Mouse (Mus musculus) kidney, postnatal 4 days (tissue): ENCODE measurements at regions not wholly inside any gene's neighbourhood (a gene's known extent, or its start where the extent isn't known, plus 50 kb on each side); places are given as distances from the start of the nearest gene placed in this dataset.
"Not testable (repeated sequence)": the region's sequence is repeated elsewhere in the genome, so short reads cannot be mapped to it uniquely, and the experiment has no call there.

Source experiments
- DNase-seq, 2 experiments: peaks; one replicate each; pipeline ENCODE4 v3.0.0; 2021; ENCODE audit warnings: mixed read lengths in 2 of 2

DNA sequence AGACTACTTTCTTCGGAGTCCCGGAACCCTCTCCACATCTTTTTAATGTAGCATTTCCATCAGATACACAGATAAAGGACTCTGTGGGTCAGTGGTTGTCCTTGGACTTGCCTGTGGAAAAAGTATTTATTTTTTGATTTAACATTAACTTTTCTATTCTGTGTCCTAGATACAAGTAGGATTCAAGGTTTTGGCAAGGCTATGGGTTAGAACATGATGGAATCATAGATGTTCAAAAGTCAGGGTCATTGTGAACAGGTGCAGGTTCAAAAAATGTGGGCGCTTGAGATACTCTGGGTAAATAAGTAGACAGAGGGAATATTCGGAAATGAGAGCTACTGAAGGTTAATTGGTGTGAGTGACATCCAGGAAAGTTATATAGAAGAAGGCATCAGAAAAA lies 347.7 kb downstream of the Cypt12 start:
- no peak for DNase-seq

DNA sequence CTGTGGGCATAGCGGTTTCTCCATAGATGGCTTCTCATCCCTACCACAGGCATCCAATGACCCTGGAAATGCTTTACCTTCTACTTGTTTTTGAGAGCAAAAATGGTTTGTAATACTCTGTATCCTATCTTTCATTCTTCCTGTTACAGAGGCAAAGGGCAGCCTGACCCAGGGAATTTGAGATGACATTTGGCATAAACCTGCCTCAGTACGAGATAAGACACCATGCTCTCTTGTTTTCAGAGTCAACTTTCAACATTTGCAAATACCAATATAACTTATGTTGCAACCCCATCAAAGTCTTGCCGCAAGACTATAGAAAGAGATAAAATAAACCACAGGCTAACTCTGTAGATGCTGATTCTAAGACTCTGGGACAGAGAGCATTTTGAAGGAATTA lies 350.5 kb downstream of the Cypt12 start:
- DNase-seq: no peak

DNA sequence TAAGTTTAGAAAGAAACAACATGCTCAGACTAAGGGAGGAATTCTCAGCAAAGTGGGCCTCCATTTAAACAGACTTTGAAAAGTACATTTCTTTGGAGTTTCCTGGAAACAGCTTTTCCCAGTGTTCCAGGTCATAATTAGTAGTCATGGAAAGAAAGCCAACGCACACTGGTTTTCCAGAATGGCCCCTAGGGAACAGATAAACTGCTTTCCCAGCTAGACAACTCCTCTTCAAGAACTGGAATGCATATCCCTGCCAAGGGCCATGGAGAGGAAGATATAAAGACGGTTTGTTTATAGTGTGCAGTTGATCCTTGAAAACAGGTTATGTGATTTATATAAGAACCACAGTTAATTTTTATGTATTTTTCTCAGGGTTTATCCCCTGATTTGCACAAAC lies 351.3 kb downstream of the Cypt12 start:
- DNase-seq: peak in 1 of 2 experiments; percentile 8

DNA sequence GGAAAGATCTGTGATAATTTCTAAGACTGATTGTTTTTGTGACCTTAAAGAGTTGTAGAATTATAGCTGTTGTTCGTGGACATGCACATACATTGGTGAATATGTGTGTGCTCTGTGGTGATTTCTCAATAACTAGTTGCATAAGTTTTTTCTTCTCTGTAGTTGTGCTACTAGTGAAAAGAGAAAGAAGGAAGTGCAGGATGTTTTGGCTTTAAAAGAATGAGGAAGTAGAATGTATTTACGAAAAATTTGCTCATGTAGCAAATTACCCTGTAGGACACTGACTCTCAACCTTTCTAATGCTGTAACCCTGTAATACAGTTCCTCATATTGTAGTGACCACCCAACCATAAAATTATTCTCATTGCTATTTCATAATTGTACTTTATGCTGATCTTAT lies 371.2 kb downstream of the Cypt12 start:
- DNase-seq: no peak

DNA sequence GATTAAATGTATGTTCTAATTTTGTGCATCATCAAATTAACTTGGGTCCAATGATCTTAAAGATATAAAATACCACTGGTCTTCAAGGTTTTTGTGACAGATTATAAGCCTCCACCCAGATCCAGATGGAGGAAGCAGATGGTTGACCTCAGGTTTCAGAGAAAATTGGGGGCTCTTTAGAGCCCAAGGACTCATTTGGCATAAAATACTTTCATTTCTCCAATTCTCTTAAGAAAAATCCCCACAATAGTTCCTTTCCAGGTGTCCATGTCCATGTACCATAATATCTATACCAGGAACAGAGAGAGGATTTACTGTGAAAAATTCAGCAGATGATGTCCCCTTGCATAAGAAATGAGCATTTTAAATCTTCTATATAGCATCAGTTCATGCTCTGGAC lies 385.0 kb downstream of the Cypt12 start:
- no peak for DNase-seq

DNA sequence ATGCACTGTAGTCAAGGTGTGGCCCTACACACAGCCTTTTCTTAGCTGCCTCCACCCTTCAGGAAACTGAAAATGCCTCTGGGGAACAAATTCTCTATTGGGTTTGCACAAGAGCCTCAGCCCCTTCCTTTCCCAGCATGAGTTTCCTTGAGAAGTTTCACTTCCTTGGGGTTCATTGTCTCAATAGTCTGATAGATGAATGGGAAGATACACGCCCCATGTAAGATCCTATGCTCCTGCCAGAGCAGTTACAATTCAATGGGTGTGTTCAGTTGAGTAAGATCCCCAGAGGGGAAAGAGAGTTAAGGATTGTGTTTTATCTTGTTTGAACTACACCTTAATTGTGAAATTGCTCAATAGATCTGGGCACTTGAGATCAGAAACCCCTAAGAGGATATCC lies 391.0 kb downstream of the Cypt12 start:
- DNase-seq: no peak

DNA sequence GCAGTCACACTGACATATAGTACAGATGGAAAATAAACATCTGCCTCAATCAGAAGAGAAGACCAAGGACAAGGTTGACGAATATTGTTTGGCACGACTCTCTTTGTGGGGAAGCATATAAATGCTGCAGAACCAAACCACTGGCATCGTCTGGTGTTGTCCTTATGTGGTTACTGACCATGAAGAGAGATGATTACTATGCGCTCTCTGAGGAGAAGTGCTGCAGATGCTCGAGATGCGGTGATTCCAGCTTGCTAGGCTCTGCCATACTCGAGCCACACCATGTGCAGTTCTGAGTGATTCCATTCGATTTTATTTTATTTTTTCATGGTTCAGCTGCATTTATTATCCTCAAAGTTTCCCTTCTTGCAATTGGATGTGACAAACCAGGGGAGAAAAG lies 393.5 kb downstream of the Cypt12 start:
- DNase-seq: no peak

DNA sequence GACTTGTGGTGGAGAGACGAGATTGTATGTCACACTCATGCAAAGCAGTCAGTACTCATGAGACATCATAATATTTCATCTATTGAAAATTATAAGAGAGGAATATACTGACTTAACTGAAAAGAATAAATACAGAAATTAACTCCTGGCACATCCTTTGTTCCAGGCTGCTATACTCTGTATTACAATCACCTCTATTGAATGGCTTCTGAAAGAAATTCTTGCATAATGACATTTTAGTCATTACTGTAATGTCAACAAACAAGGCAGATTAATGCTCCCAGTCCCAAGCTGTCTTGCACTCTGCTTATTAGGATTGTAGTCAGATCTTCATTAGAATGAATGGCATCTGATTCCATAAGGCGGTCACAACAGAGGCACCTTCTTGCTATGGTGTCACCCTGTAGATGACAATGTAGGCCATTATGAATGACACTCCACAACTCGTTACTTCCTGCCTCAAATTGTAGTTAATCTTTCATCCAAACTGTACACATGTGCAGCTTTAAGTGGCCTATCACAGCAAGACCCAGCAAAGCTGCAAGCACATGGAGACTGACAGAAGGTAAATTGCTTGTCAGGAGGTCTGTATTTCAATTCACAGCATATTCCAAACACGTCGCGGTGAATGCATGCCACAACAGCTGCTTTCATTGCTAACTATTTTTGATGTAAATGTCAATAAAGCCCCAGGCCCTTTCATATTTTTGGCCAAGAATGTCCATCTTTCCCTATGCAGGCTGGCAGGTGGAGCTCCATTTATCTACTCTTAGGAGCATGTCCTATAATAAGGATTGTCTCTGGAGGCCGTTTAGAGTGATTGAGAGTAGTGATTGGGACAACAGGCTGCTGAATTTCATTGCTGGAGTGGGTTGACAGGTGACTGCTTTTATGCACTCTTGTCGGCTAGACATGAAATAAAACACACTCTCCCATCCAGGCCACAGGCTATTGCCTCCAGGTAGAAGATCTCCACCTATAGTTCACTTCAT lies 430.1 kb downstream of the Cypt12 start:
- no peak for DNase-seq

DNA sequence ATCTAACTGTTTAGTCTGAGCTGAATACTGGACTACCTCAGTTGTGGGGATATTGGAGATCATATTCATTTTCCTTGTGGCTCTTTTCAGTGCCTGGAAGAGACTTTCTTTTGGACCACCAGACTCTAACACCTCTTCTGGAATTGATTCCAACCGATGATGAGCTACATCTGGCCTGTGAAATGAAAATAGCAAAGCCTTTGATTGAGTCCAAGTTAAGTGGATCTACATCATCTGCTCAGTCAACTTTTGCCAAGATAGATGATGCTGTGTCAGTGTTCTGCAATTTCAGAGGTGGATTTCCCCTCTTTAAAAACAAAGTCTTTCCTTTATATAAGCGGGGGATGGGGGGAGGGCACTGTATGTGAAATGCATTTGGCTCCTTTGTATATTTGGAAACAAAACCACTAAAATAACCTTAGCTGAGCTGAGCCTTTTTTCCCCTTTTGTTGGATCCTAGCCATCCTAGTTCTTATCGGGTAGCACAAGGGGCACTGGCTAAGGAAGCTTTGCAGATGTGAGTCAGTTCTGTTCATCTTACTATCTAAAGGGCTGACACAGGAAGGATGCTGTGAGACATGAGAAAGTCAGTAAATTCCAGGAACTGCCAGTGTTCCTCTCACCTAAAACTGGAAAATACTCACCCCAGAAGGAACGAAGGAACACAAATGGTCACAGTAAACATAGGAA lies 473.8 kb downstream of the Cypt12 start:
- peak in 1 of 2 experiments; percentile 0 for DNase-seq

DNA sequence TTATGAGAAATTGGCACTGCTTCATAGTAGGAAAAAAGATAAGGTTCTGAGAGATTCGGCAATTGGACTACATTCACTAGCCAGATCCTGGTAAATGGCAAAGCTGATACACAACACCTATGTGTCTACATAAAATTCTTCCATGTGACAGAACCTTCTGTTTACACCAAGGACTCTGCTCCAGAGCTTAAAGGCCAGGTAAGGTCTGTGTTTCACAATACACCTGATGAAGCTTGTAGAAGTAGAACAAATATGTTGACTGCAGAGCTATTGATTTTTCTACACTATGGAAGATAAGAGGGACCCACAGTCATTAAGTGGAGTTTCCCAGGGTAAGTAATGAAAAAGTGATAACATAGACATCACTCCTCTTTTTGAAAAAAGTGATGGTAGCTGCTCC lies 480.7 kb downstream of the Cypt12 start:
- DNase-seq: no peak

DNA sequence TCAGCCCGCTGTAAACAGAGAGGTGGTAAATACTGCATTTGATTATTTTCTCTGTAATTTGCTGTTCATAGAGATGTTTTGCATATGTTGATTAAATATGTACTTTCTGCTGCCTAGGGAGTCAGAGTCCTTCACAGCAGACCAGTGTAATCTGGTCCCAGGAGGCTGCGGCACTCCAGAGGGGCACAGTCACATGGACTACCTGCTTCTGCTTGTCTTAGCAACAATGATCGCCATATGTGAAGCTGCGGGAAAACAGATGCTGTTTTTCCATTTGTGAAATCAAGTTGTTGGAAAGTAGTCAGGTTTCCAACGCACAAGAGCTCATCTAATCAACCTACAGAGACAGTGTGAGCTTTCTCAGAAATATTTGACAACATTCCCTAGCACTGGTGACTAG lies 490.6 kb downstream of the Cypt12 start:
- no peak for DNase-seq

DNA sequence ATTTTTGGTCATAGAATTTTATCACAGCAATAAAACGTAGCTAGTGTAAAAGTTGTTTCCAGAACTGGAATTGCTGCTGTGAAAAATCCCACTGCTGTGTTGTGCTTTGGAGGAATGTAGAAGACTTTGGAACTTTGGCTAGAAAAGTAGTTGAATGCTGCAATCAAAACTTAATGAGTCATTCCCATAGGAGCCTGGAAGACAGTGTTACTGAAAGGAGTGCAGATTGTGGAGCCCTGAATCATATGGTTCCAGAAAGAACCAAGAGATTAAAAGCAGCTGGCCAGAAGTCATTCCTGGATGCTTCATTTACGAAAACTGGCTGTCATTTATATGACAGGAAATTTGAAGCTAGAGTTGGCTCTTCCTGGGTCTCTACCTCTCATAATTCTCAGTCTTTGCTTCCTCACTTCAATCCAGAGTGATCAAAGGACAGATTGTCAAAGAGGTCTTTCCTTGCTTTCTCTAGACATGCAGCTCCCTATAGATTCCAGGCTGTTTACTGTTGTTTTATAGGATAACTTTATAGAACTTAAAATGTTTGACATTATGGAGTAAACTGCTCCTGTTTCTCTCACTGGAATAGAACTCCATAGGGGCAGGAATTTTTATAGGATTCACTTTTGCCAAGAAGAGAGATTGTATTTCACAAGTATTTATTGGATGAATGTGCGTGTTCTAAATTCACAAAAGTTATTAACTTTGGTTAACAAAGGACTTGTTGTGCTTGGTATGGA lies 504.2 kb downstream of the Cypt12 start:
- DNase-seq: no peak

DNA sequence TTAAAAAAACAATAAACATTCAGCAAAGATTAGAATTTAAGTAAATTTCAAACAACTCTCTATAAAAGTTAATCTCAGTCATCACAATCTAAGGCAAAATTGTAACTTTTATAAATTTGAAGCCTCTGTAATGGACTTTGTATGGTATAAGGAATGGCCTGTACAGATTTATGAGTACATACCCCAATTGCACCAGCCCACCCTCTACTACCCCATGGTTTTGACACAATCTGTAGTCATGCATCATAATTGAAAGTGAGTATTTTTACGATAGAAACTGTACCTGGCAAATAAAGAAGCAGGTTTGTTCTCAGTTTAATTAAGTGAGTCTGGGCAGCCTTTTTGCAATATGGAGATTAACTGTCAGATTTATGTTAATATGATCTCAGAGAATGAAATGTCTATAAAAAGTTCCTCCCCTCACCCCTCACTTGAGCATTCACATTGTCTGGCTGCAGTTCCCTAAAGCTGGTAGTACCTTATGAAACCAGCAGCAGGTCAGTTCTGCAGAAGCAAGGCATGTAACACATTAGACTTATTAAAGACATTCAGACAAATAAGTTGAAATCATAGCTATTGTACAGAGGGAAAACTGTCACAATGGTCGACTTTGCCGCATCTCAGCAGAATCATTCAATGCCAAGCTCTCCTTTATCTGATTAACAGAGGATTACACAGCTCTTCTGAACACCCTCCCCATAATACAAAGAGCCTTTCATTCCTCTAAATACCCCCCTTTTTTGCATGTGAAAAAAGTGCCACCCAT lies 505.2 kb downstream of the Cypt12 start:
- no peak for DNase-seq

DNA sequence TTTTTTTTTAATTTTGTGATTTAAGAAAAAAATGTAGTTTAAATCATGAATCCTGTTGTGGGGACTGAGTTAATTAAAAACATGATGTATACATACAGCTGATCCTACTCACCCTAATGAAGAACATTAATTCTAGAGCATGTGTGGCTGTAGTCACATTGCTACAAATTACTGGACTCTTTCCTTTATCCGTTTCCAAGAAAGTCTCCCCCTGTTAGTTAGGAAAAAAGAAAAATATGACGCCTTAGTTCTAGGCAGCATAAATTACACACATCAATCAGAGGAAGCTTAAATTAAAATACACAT lies 505.7 kb downstream of the Cypt12 start:
- no peak for DNase-seq

DNA sequence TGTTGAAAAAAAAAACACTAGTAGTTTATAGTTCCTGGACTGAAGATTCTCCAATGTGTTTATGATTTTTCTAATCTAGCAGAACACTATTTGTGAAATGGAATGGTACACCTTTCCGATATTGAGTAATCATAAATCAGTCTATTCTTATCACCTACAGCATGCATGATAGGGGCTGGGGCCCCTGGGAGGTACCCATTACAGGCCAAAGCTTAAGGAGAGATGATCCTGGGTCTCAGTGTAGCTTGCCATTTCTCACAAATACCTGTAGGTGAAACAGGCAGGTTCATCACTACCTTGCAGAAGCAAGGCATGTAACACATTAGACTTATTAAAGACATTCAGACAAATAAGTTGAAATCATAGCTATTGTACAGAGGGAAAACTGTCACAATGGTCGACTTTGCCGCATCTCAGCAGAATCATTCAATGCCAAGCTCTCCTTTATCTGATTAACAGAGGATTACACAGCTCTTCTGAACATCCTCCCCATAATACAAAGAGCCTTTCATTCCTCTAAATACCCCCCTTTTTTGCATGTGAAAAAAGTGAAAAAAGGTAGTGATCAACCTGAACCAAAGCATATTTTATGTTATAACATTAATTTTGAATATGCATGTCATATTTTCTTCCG lies 506.5 kb downstream of the Cypt12 start:
- not testable (repeated sequence) for DNase-seq

DNA sequence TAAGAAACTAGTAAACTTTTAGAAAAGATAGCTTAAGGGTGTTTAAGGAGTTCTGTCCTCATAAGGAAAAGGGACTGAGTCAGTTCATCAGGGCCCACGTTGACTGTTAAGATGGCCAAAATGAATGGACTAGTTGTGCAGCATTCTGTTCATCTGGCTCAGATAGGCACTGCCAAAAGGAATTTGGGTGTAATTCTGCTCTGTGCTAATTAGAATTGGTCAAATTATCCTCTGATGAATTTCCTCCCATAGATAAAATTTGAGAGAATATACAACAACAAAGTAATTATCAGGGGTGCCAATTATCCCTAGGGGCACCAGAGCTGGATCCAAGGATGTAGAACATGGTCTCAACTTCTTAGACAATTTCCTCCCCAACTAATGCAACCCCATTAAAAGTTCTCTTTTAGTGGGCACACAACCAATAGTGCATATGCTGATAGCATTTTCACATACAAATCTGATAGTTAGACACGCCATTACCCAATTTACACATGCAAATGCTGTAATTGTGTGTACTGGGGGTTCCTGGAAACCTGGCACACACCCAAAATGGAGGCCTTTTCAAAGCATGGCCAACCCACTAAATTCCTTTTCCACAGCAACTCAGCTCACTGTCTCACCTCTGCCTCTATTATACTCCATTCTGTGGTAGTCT lies 508.0 kb downstream of the Cypt12 start:
- no peak for DNase-seq

DNA sequence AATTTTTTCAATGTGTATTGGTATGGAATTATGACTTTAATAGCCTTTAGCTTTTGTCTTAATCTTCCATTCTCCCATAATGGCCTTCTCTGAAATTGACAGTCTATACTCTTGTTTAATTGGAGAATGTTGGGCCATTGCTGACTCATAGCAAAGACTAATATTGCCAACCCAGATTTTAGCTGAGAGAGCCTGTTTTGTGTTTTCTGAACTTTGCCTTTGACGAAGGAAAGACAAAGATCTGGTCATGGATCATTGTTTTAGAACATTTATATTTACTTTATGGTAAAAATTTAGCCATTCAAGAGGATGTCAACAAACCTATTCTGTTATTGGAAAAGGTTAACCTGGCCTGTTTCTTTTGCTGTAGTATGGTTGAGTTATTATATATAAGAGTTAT lies 512.1 kb downstream of the Cypt12 start:
- DNase-seq: no peak

DNA sequence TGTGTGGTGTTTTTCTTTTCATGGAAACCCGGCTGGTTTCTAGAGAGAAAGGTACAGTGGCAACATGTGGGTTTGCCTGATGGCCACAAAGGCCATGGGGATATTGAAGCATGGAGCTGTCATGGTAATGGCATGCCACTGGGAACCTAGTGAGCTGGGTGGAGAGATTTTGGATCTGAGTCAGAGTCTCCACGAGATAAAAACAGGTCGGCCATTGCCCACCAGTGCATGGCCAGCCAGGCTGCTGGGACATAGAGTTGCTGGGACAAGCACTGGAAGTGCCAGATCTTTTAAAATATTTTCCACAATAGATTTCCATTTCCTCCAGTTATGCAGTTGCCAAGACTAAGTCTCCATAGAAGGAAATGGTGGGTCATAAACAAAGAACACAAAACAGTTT lies 523.6 kb downstream of the Cypt12 start:
- DNase-seq: peak in 1 of 2 experiments; percentile 10

DNA sequence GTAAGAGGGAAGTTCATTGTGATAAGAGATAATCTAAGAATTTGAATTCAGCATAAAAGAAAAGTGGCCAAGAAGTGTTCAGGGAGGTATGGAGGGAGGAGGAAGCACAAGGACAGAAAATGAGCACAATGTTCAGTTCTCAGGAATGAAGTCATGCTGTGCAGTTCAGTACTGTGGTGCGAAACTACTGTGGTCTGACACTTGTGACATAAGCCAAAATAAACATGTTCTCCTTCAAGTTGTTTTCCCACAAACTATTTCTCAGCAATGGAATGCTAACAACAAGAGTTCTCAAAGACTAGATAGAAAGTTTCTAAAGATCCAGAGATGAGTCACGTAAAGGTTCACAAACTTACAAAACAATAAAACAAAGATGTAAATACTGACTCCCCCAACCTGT lies 531.3 kb downstream of the Cypt12 start:
- no peak for DNase-seq

DNA sequence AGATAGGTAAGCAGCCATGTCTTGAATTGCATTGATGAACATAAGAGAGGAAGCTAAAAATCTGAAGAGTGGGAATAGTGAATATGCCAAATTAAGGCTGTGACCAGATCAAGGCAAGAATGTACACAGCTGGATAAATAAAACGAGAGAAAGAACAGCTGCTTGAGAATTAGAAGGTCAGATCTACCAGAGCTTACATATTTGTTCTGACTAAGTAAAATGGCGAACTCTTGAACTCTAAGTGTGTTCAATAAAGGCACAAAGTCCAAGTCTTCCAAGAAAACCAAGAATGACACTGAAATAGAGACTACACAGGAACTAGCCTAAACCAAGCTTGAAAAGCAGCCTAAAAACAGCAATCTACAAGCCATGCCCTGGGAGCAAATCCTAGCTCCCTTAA lies 533.8 kb downstream of the Cypt12 start:
- no peak for DNase-seq

DNA sequence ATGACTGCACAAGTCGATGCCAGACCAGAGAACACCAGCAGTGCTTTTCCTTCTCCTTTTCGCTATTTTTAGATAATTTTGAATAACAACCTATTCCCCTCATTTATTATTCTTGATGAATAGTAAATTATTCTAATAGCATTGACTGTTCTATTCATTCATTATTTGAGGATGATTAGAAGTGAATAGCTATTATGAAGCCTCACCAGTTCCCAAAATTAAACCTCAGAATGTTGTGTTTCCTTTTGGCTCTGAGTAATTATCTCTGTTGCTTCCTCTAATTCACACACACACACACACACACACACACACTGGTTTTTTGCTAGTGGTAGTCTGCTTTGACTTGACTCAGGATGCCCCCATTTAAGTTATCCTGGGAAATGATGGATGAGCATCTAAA lies 540.7 kb downstream of the Cypt12 start:
- no peak for DNase-seq

DNA sequence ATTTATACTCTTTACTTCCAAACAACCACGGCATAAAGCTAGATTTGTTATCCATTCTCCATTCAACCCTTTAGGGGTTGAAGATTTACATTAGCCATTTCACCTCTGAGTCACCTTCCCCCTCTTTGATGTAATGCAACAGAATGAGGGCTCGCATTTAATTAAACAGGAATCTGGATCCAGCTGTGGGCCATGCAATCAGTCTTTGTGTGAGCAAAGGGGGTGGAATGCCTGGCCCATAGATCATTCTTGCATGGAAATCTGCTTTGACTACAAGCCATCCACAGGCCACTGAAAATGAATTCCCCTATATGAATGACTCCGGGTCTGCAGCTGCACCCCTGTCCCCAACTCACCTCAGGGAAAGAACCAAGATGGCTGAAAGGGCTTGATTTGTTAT lies 574.4 kb downstream of the Cypt12 start:
- peak; percentile 1 to 10 for DNase-seq
